Mouse (Mus musculus) heart, postnatal 25 days (tissue): ENCODE results near the gene Myl9. TPM values are rescaled to one million over a fixed set of nuclear protein-coding genes. Genes with fewer than 3 reads are reported as not detected.
"Not testable (repeated sequence)": the region's sequence is repeated elsewhere in the genome, so short reads cannot be mapped to it uniquely, and the experiment has no call there.

ENCODE experiments used
- DNase-seq: peaks from one replicate; pipeline ENCODE4 v3.0.0; 2022; ENCODE audit warnings: low spot score
- intact Hi-C: fragments of 180-260 bp; cut with DNase I; formaldehyde crosslinking; loops from one replicate; pipeline ENCODE4 v1.15.1; 2025
- total RNA-seq, 2 experiments: library from RNA; stranded (reverse); gene quantifications; 2 replicates each; pipeline ENCODE4 v1.2.3; 2021

Myl9 gene
- total RNA-seq, 2 experiments from 2014 or later: 200 to 205 TPM

DNA sequence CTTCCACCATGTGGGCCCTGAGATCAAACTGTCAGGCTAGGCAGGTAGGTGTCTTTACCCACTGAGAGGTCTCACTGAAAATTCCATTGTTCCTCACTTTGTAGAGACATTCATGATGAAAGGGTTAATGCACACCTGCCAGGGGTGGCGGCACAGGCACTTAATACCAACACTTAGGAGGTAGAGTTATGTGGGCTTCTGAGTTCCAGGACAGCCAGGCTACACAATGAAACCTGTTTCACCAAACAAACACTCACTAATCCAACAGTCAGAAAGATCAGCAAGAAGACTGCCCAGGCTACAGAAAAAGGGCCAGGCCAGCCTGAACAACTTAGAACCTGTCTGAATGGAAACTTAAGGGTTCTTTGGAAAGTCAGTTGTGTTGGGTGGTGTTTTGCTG lies 40.9 kb downstream of the Myl9 start:
- intact Hi-C loops: no loop called here

DNA sequence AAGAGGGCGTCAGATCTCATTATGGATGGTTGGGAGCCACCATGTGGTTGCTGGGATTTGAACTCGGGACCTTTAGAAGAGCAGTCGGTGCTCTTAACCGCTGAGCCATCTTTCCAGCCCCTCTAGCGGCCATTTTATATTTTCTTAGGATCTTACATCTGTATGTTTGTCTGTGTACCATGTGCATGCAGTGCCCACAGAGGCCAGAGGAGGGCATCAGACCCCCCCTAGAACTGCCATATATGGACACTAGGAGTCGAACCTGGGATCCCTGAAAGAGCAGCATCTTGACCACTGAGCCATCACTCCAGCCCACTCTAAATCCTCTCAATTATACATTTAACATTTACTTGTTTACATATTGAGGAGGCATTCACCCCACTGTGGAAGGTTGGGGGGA lies 49.9 kb downstream of the Myl9 start:
- DNase-seq, intact Hi-C loops: not testable (repeated sequence)

More for the DNA sequence above, 40.9 kb downstream of the Myl9 start:
- DNase-seq: no peak

Other genes starting within 250 kb of the Myl9 start
- 10 to 100 TPM; 22.3 to 23.2 TPM for gene Aar2, start 227.8 kb upstream of the Myl9 start, total RNA-seq
- gene Dlgap4, start 161.7 kb upstream of the Myl9 start, total RNA-seq: 10 to 100 TPM; 30.1 to 41.8 TPM
- gene Tgif2, start 64.6 kb downstream of the Myl9 start, total RNA-seq: under 1 TPM; 0.75 to 0.95 TPM
- gene 4930518I15Rik, start 82.5 kb downstream of the Myl9 start, total RNA-seq: under 1 TPM; 0.57 to 0.89 TPM
- 100 to 1,000 TPM; 124 to 125 TPM for gene Rab5if, start 87.7 kb downstream of the Myl9 start, total RNA-seq
- not detected for gene Sla2, start 111.8 kb downstream of the Myl9 start, total RNA-seq
- gene Ndrg3, start 216.6 kb downstream of the Myl9 start, total RNA-seq: 10 to 100 TPM; 19.6 to 20.4 TPM
- gene Dsn1, start 231.7 kb downstream of the Myl9 start, total RNA-seq: 1 to 10 TPM; 1.5 to 2.1 TPM